Mouse (Mus musculus) kidney, adult 2 months (tissue): Measurements from ENCODE around the gene Cdiptos.

Source experiments
- CTCF ChIP-seq: fragments of 200-500 bp; conservative IDR thresholded peaks from 2 replicates; pipeline ENCODE4 v1.5.1; 2011; ENCODE audit warnings: low read depth, mild to moderate bottlenecking, control low read depth, low read length, moderate library complexity, mixed read lengths; ENCODE audit not compliant: insufficient read depth, insufficient read length
- POLR2A ChIP-seq: fragments of 200-500 bp; IDR thresholded peaks from one replicate; pipeline ENCODE4 v1.6.1; 2011; ENCODE audit warnings: low read depth, low read length, control low read depth

- TF ChIP-seq CTCF (no peak), POLR2A (no peak)
Measured at GRCm38 (mm10) chr7:127014320-127014719, 38.4 kb upstream of the Cdiptos start, which contains the start of gene Mvp.
